Mouse (Mus musculus): ENCODE measurements around the gene Ybey. TPM values are rescaled to one million over a fixed set of nuclear protein-coding genes. Genes with fewer than 3 reads are reported as not detected.

The Ybey gene
- polyA plus RNA-seq, 1 experiment from 2014 or later, result 5.2 TPM

DNA sequence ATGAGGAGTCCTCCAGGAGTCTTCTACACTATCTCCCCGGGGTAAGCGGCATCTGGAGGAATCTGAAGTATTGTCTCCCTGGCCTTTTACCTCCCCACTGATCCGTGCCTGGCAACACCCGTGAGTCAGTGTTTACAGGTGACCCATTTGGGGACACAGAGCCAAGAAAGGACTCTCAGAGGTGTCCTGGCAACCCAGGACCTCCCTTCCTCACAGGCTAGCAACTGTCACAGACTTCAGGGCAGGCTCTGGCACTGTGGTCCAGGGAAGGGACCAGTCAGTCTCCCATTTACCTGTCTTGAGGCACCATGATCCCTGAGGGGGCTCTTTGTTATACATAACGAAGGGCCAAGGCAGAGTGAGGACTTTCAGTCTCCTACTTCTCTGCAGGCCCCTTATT is 20.1 kb downstream of the Ybey start, which contains the start of gene 2610028H24Rik:
Gene 2610028H24Rik, plus strand, starts transcription at position 231 of the 400 bp plus-strand sequence.
- no peak for ATAC-seq (ENCODE audit: low read depth)
- Histone ChIP-seq H3K4me3 (ENCODE audit: low read depth, low read length) (no peak within 1 kb of the TSS), H3K27ac (ENCODE audit: low read depth, low read length) (no peak within 1 kb of the TSS), H3K4me1 (ENCODE audit: control insufficient read depth, insufficient read depth, low read length) (no peaks in the 10 kb centered on the region), H3K27me3 (ENCODE audit: control insufficient read depth, insufficient read depth, low read length) (no peaks in the 10 kb centered on the region), H3K36me3 (ENCODE audit: control insufficient read depth, insufficient read depth, low read length) (no peaks in the 10 kb centered on the region), H3K9me3 (ENCODE audit: control insufficient read depth, low read length) (no peaks in the 10 kb centered on the region), H3K9ac (replicated peaks; ENCODE audit: low read depth, low read length) (no peak within 1 kb of the TSS), H3K4me2 (ENCODE audit: low read depth, low read length) (no peak within 1 kb of the TSS)
- 66% methylated on average over 5 of the region's 5 CpGs for WGBS

DNA sequence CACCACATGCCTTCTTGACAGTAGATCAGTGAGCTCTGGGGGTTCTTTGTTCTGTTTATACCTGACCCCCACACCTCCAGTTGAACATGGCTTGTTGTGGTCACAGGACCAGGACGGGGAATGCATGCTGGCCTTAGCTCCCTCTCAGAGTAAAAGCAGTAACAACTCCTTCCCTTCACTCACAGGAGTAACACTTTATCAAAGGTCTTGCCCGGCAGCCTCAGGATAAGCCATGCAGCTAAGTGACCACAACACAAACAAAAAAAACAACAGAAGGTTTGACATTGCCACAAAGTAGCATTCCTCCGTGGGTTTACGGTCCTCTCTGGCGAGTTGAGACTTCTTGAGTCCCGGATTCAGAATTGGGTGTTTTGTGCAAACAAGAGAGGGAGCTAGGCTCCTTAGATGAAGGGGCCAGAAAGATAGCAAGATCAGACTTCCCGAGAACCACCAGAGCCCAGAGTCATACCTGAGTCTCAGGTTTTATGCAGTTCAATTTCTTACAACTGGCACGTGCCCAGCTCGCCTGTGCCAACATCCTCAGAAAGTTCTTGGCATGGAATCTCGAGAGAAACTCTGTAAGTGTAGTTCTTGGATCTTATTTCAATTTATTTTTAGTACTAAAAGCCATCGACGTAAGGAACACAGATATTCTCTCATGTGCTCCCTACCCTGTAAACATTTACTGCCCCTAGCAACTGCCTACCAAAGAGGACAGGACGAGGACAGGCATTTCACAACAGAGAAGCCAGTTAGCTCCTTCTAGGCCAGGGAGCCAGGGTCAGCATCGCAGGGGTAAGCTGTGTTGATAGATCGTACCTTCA is 21.3 kb downstream of the Ybey start:
- ATAC-seq (ENCODE audit: low read depth), result no peak
- Histone ChIP-seq H3K4me1 (ENCODE audit: control insufficient read depth, insufficient read depth, low read length) (peaks cover 7% of the 10 kb centered on the region), H3K4me3 (ENCODE audit: low read depth, low read length) (no peak overlapping the region), H3K27me3 (ENCODE audit: control insufficient read depth, insufficient read depth, low read length) (no peaks in the 10 kb centered on the region), H3K9ac (replicated peaks; ENCODE audit: low read depth, low read length) (no peak overlapping the region), H3K27ac (ENCODE audit: low read depth, low read length) (no peak overlapping the region), H3K4me2 (ENCODE audit: low read depth, low read length) (no peak overlapping the region), H3K36me3 (ENCODE audit: control insufficient read depth, insufficient read depth, low read length) (no peaks in the 10 kb centered on the region), H3K9me3 (ENCODE audit: control insufficient read depth, low read length) (no peaks in the 10 kb centered on the region)
- 83% methylated on average over 15 of the region's 15 CpGs for WGBS

GRCm38 (mm10) chr10:76445996-76446681 is 22.8 kb downstream of the Ybey start:
- no peak overlapping the region for H3K4me3 ChIP-seq (ENCODE audit: low read depth, low read length)
- no peak overlapping the region for H3K9ac ChIP-seq (replicated peaks; ENCODE audit: low read depth, low read length)
- H3K36me3 ChIP-seq (ENCODE audit: control insufficient read depth, insufficient read depth, low read length), result no peaks in the 10 kb centered on the region
- H3K9me3 ChIP-seq (ENCODE audit: control insufficient read depth, low read length), result no peaks in the 10 kb centered on the region
- H3K27me3 ChIP-seq (ENCODE audit: control insufficient read depth, insufficient read depth, low read length), result no peaks in the 10 kb centered on the region
- H3K4me2 ChIP-seq (ENCODE audit: low read depth, low read length), result no peak overlapping the region
- H3K27ac ChIP-seq (ENCODE audit: low read depth, low read length), result no peak overlapping the region
- 80% methylated on average over 4 of the region's 4 CpGs for WGBS
- H3K4me1 ChIP-seq (ENCODE audit: control insufficient read depth, insufficient read depth, low read length), result peaks cover 7% of the 10 kb centered on the region
- no peak for ATAC-seq (ENCODE audit: low read depth)

GRCm38 (mm10) chr10:76442178-76443088 is 26.5 kb downstream of the Ybey start, which contains the start of gene Pcnt:
Pcnt (minus strand) TSS chr10:76442786.
- Histone ChIP-seq H3K9ac (replicated peaks; ENCODE audit: low read depth, low read length) (peak within 1 kb of the TSS; percentile 86), H3K9me3 (ENCODE audit: control insufficient read depth, low read length) (no peaks in the 10 kb centered on the region), H3K27ac (ENCODE audit: low read depth, low read length) (peak within 1 kb of the TSS; percentile 94), H3K4me2 (ENCODE audit: low read depth, low read length) (peak within 1 kb of the TSS; percentile 84), H3K4me3 (ENCODE audit: low read depth, low read length) (peak within 1 kb of the TSS; percentile 92), H3K4me1 (ENCODE audit: control insufficient read depth, insufficient read depth, low read length) (peaks cover 7% of the 10 kb centered on the region), H3K36me3 (ENCODE audit: control insufficient read depth, insufficient read depth, low read length) (peaks cover 6% of the 10 kb centered on the region; the same call in 1 of the 2 replicates), H3K27me3 (ENCODE audit: control insufficient read depth, insufficient read depth, low read length) (no peaks in the 10 kb centered on the region)
- WGBS, result 1% methylated on average over 69 of the region's 78 CpGs
- ATAC-seq (ENCODE audit: low read depth), result peak; percentile 99

- Histone ChIP-seq H3K4me2 (ENCODE audit: low read depth, low read length) (no peak within 1 kb of the TSS), H3K27ac (ENCODE audit: low read depth, low read length) (no peak within 1 kb of the TSS), H3K36me3 (ENCODE audit: control insufficient read depth, insufficient read depth, low read length) (peaks cover 17% of the 10 kb centered on the region), H3K9me3 (ENCODE audit: control insufficient read depth, low read length) (no peaks in the 10 kb centered on the region), H3K9ac (replicated peaks; ENCODE audit: low read depth, low read length) (no peak within 1 kb of the TSS), H3K4me1 (ENCODE audit: control insufficient read depth, insufficient read depth, low read length) (peaks cover 7% of the 10 kb centered on the region), H3K4me3 (ENCODE audit: low read depth, low read length) (no peak within 1 kb of the TSS), H3K27me3 (ENCODE audit: control insufficient read depth, insufficient read depth, low read length) (no peaks in the 10 kb centered on the region)
- ATAC-seq (ENCODE audit: low read depth), result no peak
- 98% methylated on average over 17 of the region's 17 CpGs for WGBS
These were observed 28.6 kb downstream of the Ybey start, which contains the start of gene AC141477.1 for GRCm38 (mm10) chr10:76440281-76440680. AC141477.1 (minus strand) TSS chr10:76440444.

DNA sequence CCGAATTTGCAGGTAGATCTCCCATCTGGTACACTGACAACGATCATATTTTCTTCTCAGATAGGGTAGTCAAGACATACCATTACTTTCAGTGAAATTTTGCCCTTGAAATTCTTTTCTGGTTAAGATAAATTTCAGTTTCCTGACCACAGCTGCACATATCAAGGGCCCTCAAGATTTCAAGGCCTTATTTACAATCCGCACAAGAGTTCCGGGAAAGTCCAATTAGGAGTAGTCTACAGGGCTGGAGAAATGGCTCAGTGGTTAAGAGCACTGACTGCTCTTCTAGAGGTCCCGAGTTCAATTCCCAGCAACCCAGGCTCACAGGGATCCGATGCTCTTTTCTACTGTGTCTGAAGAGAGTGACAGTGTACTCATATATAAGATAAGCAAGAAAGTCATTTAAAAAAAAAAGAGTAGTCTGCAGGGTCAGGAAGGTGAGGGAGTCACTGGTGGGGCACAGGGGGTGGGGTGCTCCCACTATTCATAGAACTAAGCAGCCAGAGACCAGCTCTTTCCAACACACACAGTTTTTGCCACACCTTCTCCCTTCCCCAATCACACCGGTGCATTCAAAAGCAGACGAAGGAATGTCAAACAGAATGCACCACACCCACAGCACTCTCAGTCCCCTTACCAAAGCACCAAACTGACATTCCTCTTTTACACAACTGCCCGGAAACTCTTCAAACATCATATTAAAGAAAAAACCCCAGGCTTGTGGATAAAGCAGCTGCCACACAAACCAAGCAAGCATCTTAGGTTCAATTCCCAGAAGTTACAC is 29.6 kb downstream of the Ybey start:
- 93% methylated on average over 9 of the region's 9 CpGs for WGBS
- peaks cover 26% of the 10 kb centered on the region for H3K36me3 ChIP-seq (ENCODE audit: control insufficient read depth, insufficient read depth, low read length)
- H3K4me1 ChIP-seq (ENCODE audit: control insufficient read depth, insufficient read depth, low read length), result peaks cover 7% of the 10 kb centered on the region
- no peak overlapping the region for H3K4me2 ChIP-seq (ENCODE audit: low read depth, low read length)
- no peak for ATAC-seq (ENCODE audit: low read depth)
- no peak overlapping the region for H3K4me3 ChIP-seq (ENCODE audit: low read depth, low read length)
- no peak overlapping the region for H3K9ac ChIP-seq (replicated peaks; ENCODE audit: low read depth, low read length)
- no peaks in the 10 kb centered on the region for H3K27me3 ChIP-seq (ENCODE audit: control insufficient read depth, insufficient read depth, low read length)
- no peaks in the 10 kb centered on the region for H3K9me3 ChIP-seq (ENCODE audit: control insufficient read depth, low read length)
- no peak overlapping the region for H3K27ac ChIP-seq (ENCODE audit: low read depth, low read length)

DNA sequence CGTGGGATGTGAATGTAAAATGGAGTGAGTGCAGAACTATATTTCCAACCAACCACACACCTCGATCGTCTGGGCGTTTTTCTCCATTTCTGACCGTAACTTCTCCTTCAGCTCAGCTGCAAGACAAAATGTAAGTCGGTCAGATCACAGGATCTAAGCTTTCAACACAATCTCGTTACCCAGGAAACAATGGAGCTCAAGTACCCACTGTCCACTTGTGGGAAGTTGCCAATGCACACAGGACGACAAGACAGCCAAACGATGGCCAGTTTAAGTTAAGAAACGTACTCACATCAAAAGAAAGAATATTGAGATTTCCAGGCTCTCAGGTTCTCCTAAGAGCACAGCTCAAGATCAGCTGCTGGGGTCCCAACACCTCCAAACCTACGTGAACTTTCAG is 35.0 kb downstream of the Ybey start:
- no peak for ATAC-seq (ENCODE audit: low read depth)
- WGBS, result 96% methylated on average over 11 of the region's 11 CpGs
- no peak overlapping the region for H3K4me2 ChIP-seq (ENCODE audit: low read depth, low read length)
- no peak overlapping the region for H3K9ac ChIP-seq (replicated peaks; ENCODE audit: low read depth, low read length)
- H3K27ac ChIP-seq (ENCODE audit: low read depth, low read length), result no peak overlapping the region
- H3K4me3 ChIP-seq (ENCODE audit: low read depth, low read length), result no peak overlapping the region
- no peaks in the 10 kb centered on the region for H3K27me3 ChIP-seq (ENCODE audit: control insufficient read depth, insufficient read depth, low read length)
- H3K4me1 ChIP-seq (ENCODE audit: control insufficient read depth, insufficient read depth, low read length), result no peaks in the 10 kb centered on the region
- H3K36me3 ChIP-seq (ENCODE audit: control insufficient read depth, insufficient read depth, low read length), result peaks cover 62% of the 10 kb centered on the region
- H3K9me3 ChIP-seq (ENCODE audit: control insufficient read depth, low read length), result no peaks in the 10 kb centered on the region

GRCm38 (mm10) chr10:76425674-76426073 is 43.2 kb downstream of the Ybey start:
- ATAC-seq (ENCODE audit: low read depth), result no peak
- H3K27ac ChIP-seq (ENCODE audit: low read depth, low read length), result no peak overlapping the region

More at GRCm38 (mm10) chr10:76425674-76426073, 43.2 kb downstream of the Ybey start:
- no peaks in the 10 kb centered on the region for H3K27me3 ChIP-seq (ENCODE audit: control insufficient read depth, insufficient read depth, low read length)
- H3K4me1 ChIP-seq (ENCODE audit: control insufficient read depth, insufficient read depth, low read length), result no peaks in the 10 kb centered on the region
- WGBS, result 97% methylated on average over 7 of the region's 7 CpGs
- H3K9ac ChIP-seq (replicated peaks; ENCODE audit: low read depth, low read length), result no peak overlapping the region
- no peak overlapping the region for H3K4me3 ChIP-seq (ENCODE audit: low read depth, low read length)
- H3K4me2 ChIP-seq (ENCODE audit: low read depth, low read length), result no peak overlapping the region
- H3K9me3 ChIP-seq (ENCODE audit: control insufficient read depth, low read length), result no peaks in the 10 kb centered on the region
- peaks cover 65% of the 10 kb centered on the region for H3K36me3 ChIP-seq (ENCODE audit: control insufficient read depth, insufficient read depth, low read length)
